Mouse (Mus musculus) midbrain, embryonic 15.5 days (tissue): ENCODE results near the gene Ipp. TPM values are rescaled to one million over a fixed set of nuclear protein-coding genes. Genes with fewer than 3 reads are reported as not detected.

ENCODE experiments used
- ATAC-seq: fragments of 200-750 bp; cut with Nextera tagmentation; replicated peaks from 2 replicates; pipeline ENCODE4 v1.8.0; 2017; ENCODE audit warnings: moderate TSS enrichment
- H3K27ac ChIP-seq: fragments of 300-500 bp; sonication (generic); 2 replicates; pipeline ENCODE4 v1.5.1; 2015; ENCODE audit warnings: mild to moderate bottlenecking, inconsistent platforms
- H3K27me3 ChIP-seq: fragments of 300-500 bp; sonication (generic); replicated peaks from 2 replicates; pipeline ENCODE4 v1.6.1; 2015; ENCODE audit warnings: inconsistent platforms
- H3K36me3 ChIP-seq: fragments of 300-500 bp; sonication (generic); replicated peaks from 2 replicates; pipeline ENCODE4 v1.6.1; 2015; ENCODE audit warnings: inconsistent platforms
- H3K4me1 ChIP-seq: fragments of 300-500 bp; sonication (generic); 2 replicates; pipeline ENCODE4 v1.6.1; 2015; ENCODE audit warnings: inconsistent platforms
- H3K4me2 ChIP-seq: fragments of 300-500 bp; sonication (generic); 2 replicates; pipeline ENCODE4 v1.6.1; 2015; ENCODE audit warnings: inconsistent platforms, mild to moderate bottlenecking, moderate library complexity
- H3K4me3 ChIP-seq: fragments of 300-500 bp; sonication (generic); 2 replicates; pipeline ENCODE4 v1.5.1; 2015; ENCODE audit warnings: mild to moderate bottlenecking, inconsistent platforms
- H3K9ac ChIP-seq: fragments of 300-500 bp; sonication (generic); 2 replicates; pipeline ENCODE4 v1.6.1; 2015; ENCODE audit warnings: mild to moderate bottlenecking, inconsistent platforms
- H3K9me3 ChIP-seq: fragments of 300-500 bp; sonication (generic); 2 replicates; pipeline ENCODE4 v1.6.1; 2016; ENCODE audit warnings: inconsistent platforms
- WGBS: fragments of 180-500 bp; shearing (Covaris S2); methylation state at CpG from one replicate; pipeline ENCODE4 v1.1.7; 2015; ENCODE audit warnings: mixed read lengths; 5-methylcytosine and 5-hydroxymethylcytosine counted together
- polyA plus RNA-seq: library from polyadenylated mRNA; unstranded; fragments of >200 nt; fragmentation: Nextera tagmentation; extraction: Ambion mirVana; gene quantifications from 2 replicates; pipeline ENCODE4 v1.2.1, GENCODE M21; 2015

Gene Ipp
- polyA plus RNA-seq, 1 experiment from 2014 or later = 13.3 TPM

- Histone ChIP-seq H3K4me2 (peak overlapping the region; percentile 60), H3K27me3 (no peaks in the 10 kb centered on the region), H3K9me3 (no peaks in the 10 kb centered on the region), H3K4me3 (peak overlapping the region; percentile 63), H3K4me1 (peaks cover 14% of the 10 kb centered on the region), H3K36me3 (no peaks in the 10 kb centered on the region), H3K27ac (peak overlapping the region; percentile 84), H3K9ac (peak overlapping the region; percentile 66)
- WGBS = 27% methylated on average over 11 of the region's 11 CpGs
- ATAC-seq = peak; percentile 67
These were observed 394 bp upstream of the Ipp start for GRCm38 (mm10) chr4:116506886-116507424.

- Histone ChIP-seq H3K36me3 (peaks cover 21% of the 10 kb centered on the region), H3K9me3 (no peaks in the 10 kb centered on the region), H3K4me3 (no peak overlapping the region), H3K4me2 (no peak overlapping the region), H3K27me3 (no peaks in the 10 kb centered on the region), H3K9ac (no peak overlapping the region), H3K4me1 (no peaks in the 10 kb centered on the region), H3K27ac (no peak overlapping the region)
- no peak for ATAC-seq
- WGBS = 66% methylated on average over 2 of the region's 2 CpGs
These were observed 23.8 kb downstream of the Ipp start for GRCm38 (mm10) chr4:116531109-116531508.

- no peak overlapping the region for H3K27ac ChIP-seq
- no peak overlapping the region for H3K4me2 ChIP-seq
- H3K27me3 ChIP-seq = no peaks in the 10 kb centered on the region
- H3K4me3 ChIP-seq = no peak overlapping the region
- 0 out of 2 replicates have a peak, but pooled peaks cover 6% of the 10 kb centered on the region for H3K36me3 ChIP-seq
- H3K4me1 ChIP-seq = no peaks in the 10 kb centered on the region
- no peak overlapping the region for H3K9ac ChIP-seq
- no peak for ATAC-seq
- no peaks in the 10 kb centered on the region for H3K9me3 ChIP-seq
These were observed 29.0 kb downstream of the Ipp start for GRCm38 (mm10) chr4:116536351-116536750.

- Histone ChIP-seq H3K27me3 (no peaks in the 10 kb centered on the region), H3K4me3 (no peak overlapping the region), H3K27ac (no peak overlapping the region), H3K4me2 (no peak overlapping the region), H3K9ac (no peak overlapping the region), H3K9me3 (no peaks in the 10 kb centered on the region), H3K36me3 (0 out of 2 replicates have a peak, but pooled peaks cover 3% of the 10 kb centered on the region), H3K4me1 (no peaks in the 10 kb centered on the region)
- WGBS = 90% methylated on average over 3 of the region's 3 CpGs
- ATAC-seq = no peak
These were observed 30.4 kb downstream of the Ipp start for GRCm38 (mm10) chr4:116537737-116538136.

GRCm38 (mm10) chr4:116550432-116550831, 43.1 kb downstream of the Ipp start:
- H3K9me3 ChIP-seq = no peaks in the 10 kb centered on the region
- no peak overlapping the region for H3K4me3 ChIP-seq
- no peaks in the 10 kb centered on the region for H3K27me3 ChIP-seq
- no peak overlapping the region for H3K27ac ChIP-seq
- H3K36me3 ChIP-seq = no peaks in the 10 kb centered on the region
- no peak overlapping the region for H3K9ac ChIP-seq
- WGBS = 89% methylated on average over 1 of the region's 1 CpGs
- no peak overlapping the region for H3K4me2 ChIP-seq
- H3K4me1 ChIP-seq = peaks cover 6% of the 10 kb centered on the region; the same call in 1 of the 2 replicates
- no peak for ATAC-seq

GRCm38 (mm10) chr4:116553035-116553434, 45.7 kb downstream of the Ipp start:
- H3K9ac ChIP-seq = no peak overlapping the region
- H3K9me3 ChIP-seq = no peaks in the 10 kb centered on the region
- ATAC-seq = no peak
- H3K4me2 ChIP-seq = no peak overlapping the region
- H3K4me3 ChIP-seq = no peak overlapping the region
- no peaks in the 10 kb centered on the region for H3K27me3 ChIP-seq
- peaks cover 14% of the 10 kb centered on the region for H3K4me1 ChIP-seq
- H3K27ac ChIP-seq = no peak overlapping the region
- WGBS = 77% methylated on average over 3 of the region's 3 CpGs
- H3K36me3 ChIP-seq = no peaks in the 10 kb centered on the region

GRCm38 (mm10) chr4:116555413-116556300, 48.3 kb downstream of the Ipp start, which contains the start of gene Tmem69:
Gene Tmem69, minus strand, starts transcription at chr4:116555936.
- Histone ChIP-seq H3K4me3 (peak within 1 kb of the TSS; percentile 87), H3K9me3 (no peaks in the 10 kb centered on the region), H3K4me2 (peak within 1 kb of the TSS; percentile 88), H3K36me3 (no peaks in the 10 kb centered on the region), H3K27me3 (no peaks in the 10 kb centered on the region), H3K9ac (peak within 1 kb of the TSS; percentile 68), H3K27ac (peak within 1 kb of the TSS; percentile 95), H3K4me1 (peaks cover 32% of the 10 kb centered on the region)
- WGBS = 4% methylated on average over 23 of the region's 23 CpGs
- ATAC-seq = no peak

GRCm38 (mm10) chr4:116556561-116557305, 49.4 kb downstream of the Ipp start:
- Histone ChIP-seq H3K27ac (peak overlapping the region; percentile 95), H3K9ac (peak overlapping the region; percentile 68), H3K4me3 (peak overlapping the region; percentile 87), H3K4me2 (peak overlapping the region; percentile 88), H3K4me1 (peaks cover 32% of the 10 kb centered on the region), H3K9me3 (no peaks in the 10 kb centered on the region), H3K36me3 (no peaks in the 10 kb centered on the region), H3K27me3 (no peaks in the 10 kb centered on the region)
- ATAC-seq = peak; percentile 98
- WGBS = under 1% methylated on average over 28 of the region's 28 CpGs

GRCm38 (mm10) chr4:116557306-116558121, 50.2 kb downstream of the Ipp start, which contains the start of gene Gpbp1l1:
Gene Gpbp1l1, plus strand, starts transcription at chr4:116557658.
- Histone ChIP-seq H3K9ac (peak within 1 kb of the TSS; percentile 68), H3K4me1 (peaks cover 32% of the 10 kb centered on the region), H3K4me2 (peak within 1 kb of the TSS; percentile 88), H3K9me3 (no peaks in the 10 kb centered on the region), H3K27ac (peak within 1 kb of the TSS; percentile 95), H3K4me3 (peak within 1 kb of the TSS; percentile 87), H3K36me3 (no peaks in the 10 kb centered on the region), H3K27me3 (no peaks in the 10 kb centered on the region)
- under 1% methylated on average over 78 of the region's 78 CpGs for WGBS
- peak; percentile 97 for ATAC-seq

GRCm38 (mm10) chr4:116558151-116558882, 51.0 kb downstream of the Ipp start:
- peak overlapping the region; percentile 95; the same call in 1 of the 2 replicates for H3K27ac ChIP-seq
- ATAC-seq = no peak
- H3K36me3 ChIP-seq = no peaks in the 10 kb centered on the region
- no peaks in the 10 kb centered on the region for H3K9me3 ChIP-seq
- peaks cover 32% of the 10 kb centered on the region for H3K4me1 ChIP-seq
- peak overlapping the region; percentile 87 for H3K4me3 ChIP-seq
- peak overlapping the region; percentile 68 for H3K9ac ChIP-seq
- 5% methylated on average over 15 of the region's 15 CpGs for WGBS
- H3K27me3 ChIP-seq = no peaks in the 10 kb centered on the region
- peak overlapping the region; percentile 88 for H3K4me2 ChIP-seq
